Mouse (Mus musculus) CH12.LX (cell line): Measurements from ENCODE around the gene Gm38392.
"Not testable (repeated sequence)": the region's sequence is repeated elsewhere in the genome, so short reads cannot be mapped to it uniquely, and the experiment has no call there.

Source experiments
- CHD1 ChIP-seq: IDR thresholded peaks from 2 replicates; pipeline ENCODE4 v1.6.1; 2012; ENCODE audit warnings: low read depth, low read length, improper control_type of control experiment, inconsistent platforms
- CTCF ChIP-seq, 2 experiments: IDR thresholded peaks in 1 of 2; conservative IDR thresholded peaks in 1 of 2; 2 replicates each; pipeline ENCODE4 v1.5.1; 2011 to 2012; ENCODE audit warnings: low read depth in 2 of 2, low read length in 2 of 2, improper control_type of control experiment in 1 of 2, inconsistent platforms in 1 of 2, mild to moderate bottlenecking in 1 of 2, moderate library complexity in 1 of 2
- E2F4 ChIP-seq: IDR thresholded peaks from 2 replicates; pipeline ENCODE4 v1.6.1; 2011; ENCODE audit warnings: low read depth, low read length, improper control_type of control experiment; ENCODE audit not compliant: insufficient replicate concordance
- EP300 ChIP-seq: IDR thresholded peaks from 2 replicates; pipeline ENCODE4 v1.6.1; 2011; ENCODE audit warnings: low read length, improper control_type of control experiment
- GABPA ChIP-seq: IDR thresholded peaks from 2 replicates; pipeline ENCODE4 v1.6.1; 2012; ENCODE audit warnings: low read depth, low read length, improper control_type of control experiment, inconsistent platforms; ENCODE audit not compliant: insufficient replicate concordance
- NRF1 ChIP-seq: IDR thresholded peaks from 2 replicates; pipeline ENCODE4 v1.6.1; 2014; ENCODE audit warnings: low read depth, mild to moderate bottlenecking, inconsistent platforms, low read length, improper control_type of control experiment, moderate library complexity
- POLR2A ChIP-seq: IDR thresholded peaks from 2 replicates; pipeline ENCODE4 v1.6.1; 2011; ENCODE audit warnings: low read depth, mild to moderate bottlenecking, improper control_type of control experiment, low read length
- RAD21 ChIP-seq: IDR thresholded peaks from 2 replicates; pipeline ENCODE4 v1.6.1; 2011; ENCODE audit warnings: low read depth, mild to moderate bottlenecking, low read length, improper control_type of control experiment, moderate library complexity
- TCF12 ChIP-seq: IDR thresholded peaks from 2 replicates; pipeline ENCODE4 v1.6.1; 2014; ENCODE audit warnings: low read depth, mild to moderate bottlenecking, inconsistent platforms, low read length, improper control_type of control experiment
- USF1 ChIP-seq: IDR thresholded peaks from 2 replicates; pipeline ENCODE4 v1.6.1; 2014; ENCODE audit warnings: low read depth, mild to moderate bottlenecking, inconsistent platforms, low read length, improper control_type of control experiment
- ZC3H11A ChIP-seq: IDR thresholded peaks from 2 replicates; pipeline ENCODE4 v1.6.1; 2012; ENCODE audit warnings: low read depth, mild to moderate bottlenecking, inconsistent platforms, low read length, improper control_type of control experiment
- ZMIZ1 ChIP-seq: IDR thresholded peaks from 2 replicates; pipeline ENCODE4 v1.6.1; 2012; ENCODE audit warnings: low read depth, mild to moderate bottlenecking, inconsistent platforms, low read length, improper control_type of control experiment
- ZNF384 ChIP-seq: IDR thresholded peaks from 2 replicates; pipeline ENCODE4 v1.6.1; 2012; ENCODE audit warnings: low read depth, low read length, improper control_type of control experiment, inconsistent platforms

- not testable (repeated sequence) for TF ChIP-seq POLR2A; CTCF (conservative IDR thresholded peaks at IDR 0.05 in 1 of 2, IDR thresholded peaks at IDR 0.05 in 1 of 2; ENCODE audit: low read depth in 2 of 2, low read length in 2 of 2); GABPA; EP300; E2F4; RAD21; USF1; NRF1; ZNF384; ZC3H11A; CHD1; ZMIZ1; TCF12
Measured at GRCm38 (mm10) chr3:88268014-88268413, 19.0 kb downstream of the Gm38392 start.
